Mouse (Mus musculus) liver, adult 2 months (tissue): ENCODE measurements around the gene Aff3. TPM values are rescaled to one million over a fixed set of nuclear protein-coding genes. Genes with fewer than 3 reads are reported as not detected.

Experiments
- DNase-seq: peaks from one replicate; pipeline ENCODE4 v3.0.0-alpha.2; 2011; ENCODE audit warnings: low read depth, low spot score; ENCODE audit errors: extremely low read depth
- H3K27ac ChIP-seq: fragments of 200-500 bp; replicated peaks from 2 replicates; pipeline ENCODE4 v1.5.1; 2012; ENCODE audit warnings: low read depth, mild to moderate bottlenecking, control low read depth, inconsistent platforms, low read length; ENCODE audit not compliant: insufficient read depth
- H3K27me3 ChIP-seq: fragments of 200-500 bp; 2 replicates; pipeline ENCODE4 v1.6.1; 2012; ENCODE audit warnings: mild to moderate bottlenecking, moderate library complexity, low read length, inconsistent platforms; ENCODE audit not compliant: control insufficient read depth, insufficient read depth
- H3K36me3 ChIP-seq: fragments of 200-500 bp; 2 replicates; pipeline ENCODE4 v1.6.1; 2012; ENCODE audit warnings: low read length, inconsistent platforms; ENCODE audit not compliant: control insufficient read depth, insufficient read depth
- H3K4me1 ChIP-seq: fragments of 200-500 bp; 2 replicates; pipeline ENCODE4 v1.6.1; 2011; ENCODE audit warnings: low read length; ENCODE audit not compliant: control insufficient read depth, insufficient read depth
- H3K4me3 ChIP-seq: fragments of 200-500 bp; 2 replicates; pipeline ENCODE4 v1.5.1; 2011; ENCODE audit warnings: low read depth, mild to moderate bottlenecking, control low read depth, low read length, moderate library complexity; ENCODE audit not compliant: insufficient read depth
- H3K79me2 ChIP-seq: fragments of 200-500 bp; 2 replicates; pipeline ENCODE4 v1.6.1; 2012; ENCODE audit warnings: inconsistent platforms, mild to moderate bottlenecking, low read length, moderate library complexity; ENCODE audit not compliant: control insufficient read depth, insufficient read depth
- H3K9ac ChIP-seq: fragments of 200-500 bp; 2 replicates; pipeline ENCODE4 v1.6.1; 2012; ENCODE audit warnings: low read depth, mild to moderate bottlenecking, control low read depth, inconsistent platforms, low read length
- CTCF ChIP-seq: fragments of 200-500 bp; IDR thresholded peaks from 2 replicates; pipeline ENCODE4 v1.5.1; 2011; ENCODE audit warnings: low read depth, low read length, control low read depth
- POLR2A ChIP-seq: fragments of 200-500 bp; IDR thresholded peaks from 2 replicates; pipeline ENCODE4 v1.6.1; 2011; ENCODE audit warnings: low read length, control low read depth; ENCODE audit not compliant: insufficient read depth; ENCODE audit errors: extremely low read depth
- WGBS: fragments of 180-500 bp; shearing (Covaris S2); methylation state at CpG from one replicate; pipeline ENCODE4 v1.1.7; 2018; 5-methylcytosine and 5-hydroxymethylcytosine counted together
- polyA plus RNA-seq: library from polyadenylated mRNA; depleted of rRNA; stranded (reverse); fragments of >200 nt; gene quantifications from 2 replicates; pipeline ENCODE4 v1.2.3, GENCODE M21; 2012
- total RNA-seq: library from RNA; depleted of rRNA; stranded (reverse); fragments of >200 nt; gene quantifications from 2 replicates; pipeline ENCODE4 v1.2.3, GENCODE M21; 2014

The Aff3 gene
- total and polyA plus RNA-seq, 2 experiments, result 0.18 to 0.28 TPM

- Histone ChIP-seq H3K27ac (peak overlapping the region; percentile 85), H3K4me3 (no peak overlapping the region), H3K4me1 (peaks cover 15% of the 10 kb centered on the region), H3K79me2 (no peaks in the 10 kb centered on the region), H3K36me3 (no peaks in the 10 kb centered on the region), H3K27me3 (no peaks in the 10 kb centered on the region), H3K9ac (no peak overlapping the region)
- 83% methylated on average over 9 of the region's 9 CpGs for WGBS
- no peak for TF ChIP-seq POLR2A
- TF ChIP-seq CTCF, result no peak
- DNase-seq, result no peak
These were observed 424.1 kb downstream of the Aff3 start for GRCm38 (mm10) chr1:38240438-38241220.

GRCm38 (mm10) chr1:38239516-38239915 lies 425.2 kb downstream of the Aff3 start:
- peaks cover 15% of the 10 kb centered on the region for H3K4me1 ChIP-seq
- no peak overlapping the region for H3K9ac ChIP-seq
- H3K36me3 ChIP-seq, result no peaks in the 10 kb centered on the region
- no peaks in the 10 kb centered on the region for H3K79me2 ChIP-seq
- WGBS, result 96% methylated on average over 16 of the region's 16 CpGs
- TF ChIP-seq CTCF, result no peak
- TF ChIP-seq POLR2A, result no peak
- H3K4me3 ChIP-seq, result no peak overlapping the region
- H3K27ac ChIP-seq, result no peak overlapping the region
- no peak for DNase-seq
- no peaks in the 10 kb centered on the region for H3K27me3 ChIP-seq

GRCm38 (mm10) chr1:38237831-38238230 lies 426.9 kb downstream of the Aff3 start:
- Histone ChIP-seq H3K4me1 (peaks cover 13% of the 10 kb centered on the region), H3K4me3 (no peak overlapping the region), H3K27ac (no peak overlapping the region), H3K36me3 (no peaks in the 10 kb centered on the region), H3K27me3 (no peaks in the 10 kb centered on the region), H3K79me2 (no peaks in the 10 kb centered on the region), H3K9ac (no peak overlapping the region)
- no peak for DNase-seq
- TF ChIP-seq POLR2A (no peak), CTCF (no peak)
- WGBS, result 97% methylated on average over 9 of the region's 9 CpGs

- TF ChIP-seq POLR2A, result no peak
- no peak for TF ChIP-seq CTCF
- Histone ChIP-seq H3K36me3 (no peaks in the 10 kb centered on the region), H3K4me1 (peaks cover 10% of the 10 kb centered on the region), H3K9ac (no peak overlapping the region), H3K4me3 (no peak overlapping the region), H3K79me2 (no peaks in the 10 kb centered on the region), H3K27me3 (no peaks in the 10 kb centered on the region), H3K27ac (no peak overlapping the region)
- DNase-seq, result no peak
- 88% methylated on average over 7 of the region's 7 CpGs for WGBS
These were observed 427.5 kb downstream of the Aff3 start for GRCm38 (mm10) chr1:38237027-38237787.

- TF ChIP-seq CTCF (no peak), POLR2A (no peak)
- H3K9ac ChIP-seq, result no peak overlapping the region
- H3K4me3 ChIP-seq, result no peak overlapping the region
- H3K36me3 ChIP-seq, result no peaks in the 10 kb centered on the region
- 91% methylated on average over 5 of the region's 5 CpGs for WGBS
- H3K4me1 ChIP-seq, result no peaks in the 10 kb centered on the region
- H3K79me2 ChIP-seq, result no peaks in the 10 kb centered on the region
- no peak overlapping the region for H3K27ac ChIP-seq
- no peak for DNase-seq
- no peaks in the 10 kb centered on the region for H3K27me3 ChIP-seq
These were observed 431.6 kb downstream of the Aff3 start for GRCm38 (mm10) chr1:38233121-38233520.

GRCm38 (mm10) chr1:38230041-38230440 lies 434.7 kb downstream of the Aff3 start:
- no peak for TF ChIP-seq POLR2A
- TF ChIP-seq CTCF, result no peak
- 94% methylated on average over 8 of the region's 8 CpGs for WGBS
- no peak for DNase-seq
- H3K27ac ChIP-seq, result no peak overlapping the region
- H3K36me3 ChIP-seq, result no peaks in the 10 kb centered on the region
- H3K27me3 ChIP-seq, result no peaks in the 10 kb centered on the region
- no peaks in the 10 kb centered on the region for H3K79me2 ChIP-seq
- no peaks in the 10 kb centered on the region for H3K4me1 ChIP-seq
- H3K4me3 ChIP-seq, result no peak overlapping the region
- no peak overlapping the region for H3K9ac ChIP-seq
